Mouse (Mus musculus) mesoderm, embryonic 11.5 days (tissue): ENCODE measurements around the gene Agap1.
A peak's percentile ranks its signal among the peaks of the same experiment; 100 is the strongest.

ENCODE experiments used
- DNase-seq: peaks from one replicate; pipeline ENCODE4 v3.0.0-alpha.2; 2012; ENCODE audit warnings: low read depth, low spot score

The Agap1 gene

GRCm38 (mm10) chr1:89709824-89710223, 255.2 kb downstream of the Agap1 start:
- no peak for DNase-seq

- DNase-seq = no peak
Observed at GRCm38 (mm10) chr1:89713681-89714080, 259.1 kb downstream of the Agap1 start.

GRCm38 (mm10) chr1:89714165-89714980, 259.8 kb downstream of the Agap1 start:
- no peak for DNase-seq

GRCm38 (mm10) chr1:89716234-89716633, 261.6 kb downstream of the Agap1 start:
- no peak for DNase-seq

- DNase-seq = no peak
Observed at GRCm38 (mm10) chr1:89717100-89717499, 262.5 kb downstream of the Agap1 start.

GRCm38 (mm10) chr1:89718782-89719403, 264.3 kb downstream of the Agap1 start:
- DNase-seq = no peak

- no peak for DNase-seq
Observed at GRCm38 (mm10) chr1:89724141-89724540, 269.5 kb downstream of the Agap1 start.

- no peak for DNase-seq
Observed at GRCm38 (mm10) chr1:89724555-89724954, 269.9 kb downstream of the Agap1 start.

GRCm38 (mm10) chr1:89724957-89725356, 270.4 kb downstream of the Agap1 start:
- DNase-seq = no peak

GRCm38 (mm10) chr1:89728481-89728880, 273.9 kb downstream of the Agap1 start:
- DNase-seq = no peak

GRCm38 (mm10) chr1:89730589-89731195, 276.1 kb downstream of the Agap1 start:
- DNase-seq = no peak

GRCm38 (mm10) chr1:89734368-89734767, 279.8 kb downstream of the Agap1 start:
- no peak for DNase-seq

- no peak for DNase-seq
Observed at GRCm38 (mm10) chr1:89735146-89735545, 280.5 kb downstream of the Agap1 start.

GRCm38 (mm10) chr1:89736021-89736420, 281.4 kb downstream of the Agap1 start:
- DNase-seq = no peak

GRCm38 (mm10) chr1:89739067-89739774, 284.6 kb downstream of the Agap1 start:
- DNase-seq = no peak

GRCm38 (mm10) chr1:89739775-89740099, 285.1 kb downstream of the Agap1 start:
- no peak for DNase-seq

- DNase-seq = no peak
Observed at GRCm38 (mm10) chr1:89742359-89742758, 287.8 kb downstream of the Agap1 start.

- no peak for DNase-seq
Observed at GRCm38 (mm10) chr1:89746171-89746570, 291.6 kb downstream of the Agap1 start.

GRCm38 (mm10) chr1:89749666-89750065, 295.1 kb downstream of the Agap1 start:
- no peak for DNase-seq

- peak; percentile 65 for DNase-seq
Observed at GRCm38 (mm10) chr1:89750495-89750894, 295.9 kb downstream of the Agap1 start.

- peak; percentile 69 for DNase-seq
Observed at GRCm38 (mm10) chr1:89750921-89751320, 296.3 kb downstream of the Agap1 start.

GRCm38 (mm10) chr1:89751344-89751743, 296.7 kb downstream of the Agap1 start:
- no peak for DNase-seq
